Comparison of ENCODE assay signal across 8 mouse cellular contexts in genomic region chr4:43044673-43045072, GRCm38 (mm10). TPM values are rescaled to one million over a fixed set of nuclear protein-coding genes. Genes with fewer than 3 reads are reported as not detected.
DNase-seq lines count a peak whose midpoint lies in the region; ATAC-seq and TF ChIP-seq lines count a peak whose summit lies in the region.

No protein-coding gene starts in this region.

- DNase-seq in adrenal gland, postnatal 14 days: peak; percentile 56
- no peak for DNase-seq in adrenal gland, postnatal 25 days
- DNase-seq in kidney, postnatal 10 days: peak; percentile 57
- peak; percentile 72 to 76 for DNase-seq in lung, postnatal 4 days
- no peak for DNase-seq in layer of hippocampus, postnatal 25 days (ENCODE audit: extremely low spot score in 1 of 2, low spot score in 1 of 2)

- H3K9ac ChIP-seq in heart, embryonic 15.5 days: peak overlapping the region; percentile 47

- H3K4me1 ChIP-seq in bone marrow macrophage, adult 2 months (ENCODE audit: control insufficient read depth, insufficient read depth, low read length): peaks cover 38% of the 10 kb centered on the region
- peaks cover 34% of the 10 kb centered on the region for H3K4me1 ChIP-seq in heart, embryonic 15.5 days (replicated peaks)

- no peaks in the 10 kb centered on the region for H3K27me3 ChIP-seq in heart, embryonic 15.5 days

- ATAC-seq in heart, embryonic 15.5 days (replicated peaks; ENCODE audit: insufficient number of reproducible peaks, insufficient read depth, low FRiP score, low read depth): no peak
- no peak for ATAC-seq in megakaryocyte-erythroid progenitor cell, adult 5-6 weeks (replicated peaks; ENCODE audit: low FRiP score, low TSS enrichment, poor library complexity, severe bottlenecking)

- H3K27ac ChIP-seq in bone marrow macrophage, adult 2 months (ENCODE audit: insufficient read depth, low read depth, low read length): peak overlapping the region; percentile 94
- peak overlapping the region; percentile 81 for H3K27ac ChIP-seq in heart, embryonic 15.5 days

- no peaks in the 10 kb centered on the region for H3K36me3 ChIP-seq in heart, embryonic 15.5 days

- no peak for TF ChIP-seq POLR2A in bone marrow macrophage, adult 2 months (IDR thresholded peaks at IDR 0.05; ENCODE audit: borderline replicate concordance, low read depth, low read length)

- TF ChIP-seq CTCF in bone marrow macrophage, adult 2 months (IDR thresholded peaks at IDR 0.05; ENCODE audit: low read depth, low read length): no peak

- 25% methylated on average over 4 of the region's 4 CpGs for WGBS in heart, embryonic 15.5 days

- H3K4me3 ChIP-seq in bone marrow macrophage, adult 2 months (ENCODE audit: insufficient read depth, low read length): peak overlapping the region; percentile 74
- H3K4me3 ChIP-seq in heart, embryonic 15.5 days: peak overlapping the region; percentile 72

- peak overlapping the region; percentile 82 for H3K4me2 ChIP-seq in heart, embryonic 15.5 days

- no peaks in the 10 kb centered on the region for H3K9me3 ChIP-seq in heart, embryonic 15.5 days (replicated peaks)

RNA-seq across cellular contexts. Expression of gene Fam214b, which starts 1.3 kb away (rescaled TPM):
- 36.6 and 40.8 TPM in 2 replicates for total RNA-seq in adrenal gland, postnatal 14 days (2021)
- total RNA-seq in adrenal gland, postnatal 25 days (2021): 58.7 and 63.6 TPM in 2 replicates
- polyA plus RNA-seq in bone marrow macrophage, adult 2 months (2012; ENCODE audit: insufficient read depth, insufficient read length, missing spikeins): 50.4 and 55.1 TPM in 2 replicates
- polyA plus RNA-seq in heart, embryonic 15.5 days (2015; fragmentation: Nextera tagmentation; extraction: Ambion mirVana): 14.1 and 17.3 TPM in 2 replicates
- 1.8 and 2.5 TPM in 2 replicates for total RNA-seq in megakaryocyte-erythroid progenitor cell, adult 5-6 weeks (2014; fragmentation: Nextera tagmentation)
- 1.0 TPM in 2 replicates for total RNA-seq in megakaryocyte-erythroid progenitor cell, adult 5-6 weeks (2017)
- 10 to 100 TPM; 32.9 to 37.7 TPM for total RNA-seq in layer of hippocampus, postnatal 25 days (2021)

RNA-seq across cellular contexts. Expression of gene Stoml2, which starts 13.2 kb away (rescaled TPM):
- total RNA-seq in adrenal gland, postnatal 14 days (2021): 200 and 206 TPM in 2 replicates
- total RNA-seq in adrenal gland, postnatal 25 days (2021): 227 and 270 TPM in 2 replicates
- 50.5 and 54.6 TPM in 2 replicates for polyA plus RNA-seq in bone marrow macrophage, adult 2 months (2012; ENCODE audit: insufficient read depth, insufficient read length, missing spikeins)
- 189 and 209 TPM in 2 replicates for polyA plus RNA-seq in heart, embryonic 15.5 days (2015; fragmentation: Nextera tagmentation; extraction: Ambion mirVana)
- total RNA-seq in megakaryocyte-erythroid progenitor cell, adult 5-6 weeks (2014; fragmentation: Nextera tagmentation): 207 and 223 TPM in 2 replicates
- total RNA-seq in megakaryocyte-erythroid progenitor cell, adult 5-6 weeks (2017): 190 and 198 TPM in 2 replicates
- 100 to 1,000 TPM in 1 of 2 experiments, 10 to 100 TPM in 1; 85.6 to 108 TPM for total RNA-seq in layer of hippocampus, postnatal 25 days (2021)

RNA-seq across cellular contexts. Expression of gene Unc13b, which starts 14.1 kb away (rescaled TPM):
- total RNA-seq in adrenal gland, postnatal 14 days (2021): 12.1 and 13.9 TPM in 2 replicates
- 12.4 and 13.2 TPM in 2 replicates for total RNA-seq in adrenal gland, postnatal 25 days (2021)
- polyA plus RNA-seq in bone marrow macrophage, adult 2 months (2012; ENCODE audit: insufficient read depth, insufficient read length, missing spikeins): 0.38 and 0.45 TPM in 2 replicates
- 10.1 and 11.8 TPM in 2 replicates for polyA plus RNA-seq in heart, embryonic 15.5 days (2015; fragmentation: Nextera tagmentation; extraction: Ambion mirVana)
- total RNA-seq in megakaryocyte-erythroid progenitor cell, adult 5-6 weeks (2014; fragmentation: Nextera tagmentation): 2.5 and 2.9 TPM in 2 replicates
- total RNA-seq in megakaryocyte-erythroid progenitor cell, adult 5-6 weeks (2017): 0.52 and 3.2 TPM in 2 replicates
- 10 to 100 TPM; 32.7 to 49.6 TPM for total RNA-seq in layer of hippocampus, postnatal 25 days (2021)

RNA-seq across cellular contexts. Expression of gene Pigo, which starts 19.1 kb away (rescaled TPM):
- 16.8 and 17.3 TPM in 2 replicates for total RNA-seq in adrenal gland, postnatal 14 days (2021)
- 26.1 and 27.5 TPM in 2 replicates for total RNA-seq in adrenal gland, postnatal 25 days (2021)
- polyA plus RNA-seq in bone marrow macrophage, adult 2 months (2012; ENCODE audit: insufficient read depth, insufficient read length, missing spikeins): 8.3 and 9.4 TPM in 2 replicates
- 15.0 and 15.5 TPM in 2 replicates for polyA plus RNA-seq in heart, embryonic 15.5 days (2015; fragmentation: Nextera tagmentation; extraction: Ambion mirVana)
- 14.7 and 20.3 TPM in 2 replicates for total RNA-seq in megakaryocyte-erythroid progenitor cell, adult 5-6 weeks (2014; fragmentation: Nextera tagmentation)
- total RNA-seq in megakaryocyte-erythroid progenitor cell, adult 5-6 weeks (2017): 8.3 and 11.0 TPM in 2 replicates
- 10 to 100 TPM; 33.9 TPM for total RNA-seq in layer of hippocampus, postnatal 25 days (2021)

RNA-seq across cellular contexts. Expression of gene Fancg, which starts 34.4 kb away (rescaled TPM):
- total RNA-seq in adrenal gland, postnatal 14 days (2021): 8.7 and 10.2 TPM in 2 replicates
- total RNA-seq in adrenal gland, postnatal 25 days (2021): 15.7 and 20.9 TPM in 2 replicates
- polyA plus RNA-seq in bone marrow macrophage, adult 2 months (2012; ENCODE audit: insufficient read depth, insufficient read length, missing spikeins): 13.3 and 23.9 TPM in 2 replicates
- polyA plus RNA-seq in heart, embryonic 15.5 days (2015; fragmentation: Nextera tagmentation; extraction: Ambion mirVana): 9.8 and 13.5 TPM in 2 replicates
- 24.2 and 35.5 TPM in 2 replicates for total RNA-seq in megakaryocyte-erythroid progenitor cell, adult 5-6 weeks (2014; fragmentation: Nextera tagmentation)
- total RNA-seq in megakaryocyte-erythroid progenitor cell, adult 5-6 weeks (2017): 8.3 and 8.5 TPM in 2 replicates
- 1 to 10 TPM; 7.7 to 8.7 TPM for total RNA-seq in layer of hippocampus, postnatal 25 days (2021)

Comparison
In these comparisons a context has a peak if more than half of its experiments do, and no peak if none do; other contexts are left out.
1. DNase-seq: peak in adrenal gland, postnatal 14 days (single experiment), kidney, postnatal 10 days (single experiment) and lung, postnatal 4 days (2 of 2); none in adrenal gland, postnatal 25 days (single experiment) and layer of hippocampus, postnatal 25 days (0 of 2).
2. RNA of gene Fam214b, which starts 1.3 kb away (total RNA-seq): 58.7 to 63.6 TPM in adrenal gland, postnatal 25 days, 32.9 to 37.7 TPM in layer of hippocampus, postnatal 25 days and 36.6 to 40.8 TPM in adrenal gland, postnatal 14 days; 1.0 to 2.5 TPM in megakaryocyte-erythroid progenitor cell, adult 5-6 weeks; every median in the first group is over 4 times any median in the second.